Mouse (Mus musculus) kidney, adult 2 months (tissue): ENCODE measurements around the gene Gpr135. TPM values are rescaled to one million over a fixed set of nuclear protein-coding genes. Genes with fewer than 3 reads are reported as not detected.
"Not testable (repeated sequence)": the region's sequence is repeated elsewhere in the genome, so short reads cannot be mapped to it uniquely, and the experiment has no call there.

Experiments used
- DNase-seq: peaks from one replicate; pipeline ENCODE4 v3.0.0; 2021
- H3K27ac ChIP-seq: fragments of 200-500 bp; 2 replicates; pipeline ENCODE4 v1.5.1; 2012; ENCODE audit warnings: low read depth, low read length, control low read depth, inconsistent platforms; ENCODE audit not compliant: insufficient read depth
- H3K27me3 ChIP-seq: fragments of 200-500 bp; replicated peaks from 2 replicates; pipeline ENCODE4 v1.6.1; 2012; ENCODE audit warnings: mild to moderate bottlenecking, moderate library complexity, low read length, inconsistent platforms; ENCODE audit not compliant: control insufficient read depth, insufficient read depth
- H3K36me3 ChIP-seq: fragments of 200-500 bp; 2 replicates; pipeline ENCODE4 v1.6.1; 2012; ENCODE audit warnings: mild to moderate bottlenecking, moderate library complexity, low read length, inconsistent platforms; ENCODE audit not compliant: control insufficient read depth, insufficient read depth
- H3K4me1 ChIP-seq: fragments of 200-500 bp; 2 replicates; pipeline ENCODE4 v1.6.1; 2011; ENCODE audit warnings: low read length; ENCODE audit not compliant: control insufficient read depth, insufficient read depth
- H3K4me3 ChIP-seq: fragments of 200-500 bp; 2 replicates; pipeline ENCODE4 v1.5.1; 2011; ENCODE audit warnings: mild to moderate bottlenecking, low read depth, low read length, control low read depth; ENCODE audit not compliant: insufficient read depth
- CTCF ChIP-seq: fragments of 200-500 bp; conservative IDR thresholded peaks from 2 replicates; pipeline ENCODE4 v1.5.1; 2011; ENCODE audit warnings: low read depth, mild to moderate bottlenecking, control low read depth, low read length, moderate library complexity, mixed read lengths; ENCODE audit not compliant: insufficient read depth, insufficient read length
- POLR2A ChIP-seq: fragments of 200-500 bp; IDR thresholded peaks from one replicate; pipeline ENCODE4 v1.6.1; 2011; ENCODE audit warnings: low read depth, low read length, control low read depth
- WGBS: fragments of 180-500 bp; shearing (Covaris S2); methylation state at CpG from one replicate; pipeline ENCODE4 v1.1.7; 2018; 5-methylcytosine and 5-hydroxymethylcytosine counted together
- polyA plus RNA-seq: library from polyadenylated mRNA; depleted of rRNA; stranded (reverse); fragments of >200 nt; gene quantifications from 2 replicates; pipeline ENCODE4 v1.2.3, GENCODE M21; 2012

Gene Gpr135
- polyA plus RNA-seq, 1 experiment = 3.0 TPM

DNA sequence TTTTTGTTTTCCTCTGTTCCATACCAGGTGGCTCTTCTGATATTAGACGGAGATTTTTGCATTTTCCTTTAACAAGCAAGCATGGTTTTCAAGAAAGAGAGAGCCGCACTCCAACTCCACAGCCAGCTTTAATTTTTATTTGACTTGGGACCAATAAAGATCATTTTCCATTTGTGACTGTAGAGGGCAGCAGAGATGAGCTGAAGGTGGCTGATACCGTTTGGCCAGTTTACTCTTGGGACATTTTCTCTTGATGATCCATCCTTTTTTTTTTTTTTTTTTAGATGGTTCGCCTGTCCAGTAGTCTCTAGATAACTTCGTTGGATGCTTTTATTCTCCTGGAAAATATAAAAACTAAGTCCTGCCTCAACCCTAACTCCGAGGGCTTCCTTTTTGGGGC lies 17.6 kb downstream of the Gpr135 start:
- Histone ChIP-seq H3K4me3 (no peak overlapping the region), H3K27me3 (no peaks in the 10 kb centered on the region; the same call in 1 of the 2 replicates), H3K36me3 (no peaks in the 10 kb centered on the region), H3K4me1 (no peaks in the 10 kb centered on the region), H3K27ac (no peak overlapping the region)
- 0 out of 2 replicates have a peak, but pooled peaks have one; percentile 26 for TF ChIP-seq CTCF
- TF ChIP-seq POLR2A = no peak
- 38% methylated on average over 6 of the region's 6 CpGs for WGBS
- peak; percentile 37 for DNase-seq

DNA sequence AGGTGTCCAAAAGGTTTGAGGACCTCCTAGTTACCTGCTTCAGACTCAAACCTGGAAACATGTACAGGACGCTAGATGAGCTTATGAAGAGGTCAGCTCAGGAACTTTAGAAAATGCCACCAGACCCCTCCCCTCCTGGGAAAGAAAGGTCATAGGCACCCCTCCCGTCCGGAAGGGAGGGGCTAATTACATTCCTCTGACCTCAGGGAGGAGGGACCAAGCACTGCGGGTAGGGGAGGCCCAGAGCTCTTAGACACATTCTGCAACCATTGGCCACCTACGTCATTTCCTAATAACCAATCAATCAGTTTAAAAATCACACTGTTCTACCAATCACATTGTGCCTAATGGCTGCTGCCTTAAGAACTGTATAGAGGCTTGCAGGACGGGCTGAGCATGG lies 18.4 kb downstream of the Gpr135 start:
- TF ChIP-seq CTCF (no peak), POLR2A (no peak)
- Histone ChIP-seq H3K27ac (no peak overlapping the region), H3K4me3 (no peak overlapping the region), H3K27me3 (no peaks in the 10 kb centered on the region; the same call in 1 of the 2 replicates), H3K36me3 (no peaks in the 10 kb centered on the region), H3K4me1 (no peaks in the 10 kb centered on the region)
- WGBS = 74% methylated on average over 6 of the region's 6 CpGs
- DNase-seq = no peak

DNA sequence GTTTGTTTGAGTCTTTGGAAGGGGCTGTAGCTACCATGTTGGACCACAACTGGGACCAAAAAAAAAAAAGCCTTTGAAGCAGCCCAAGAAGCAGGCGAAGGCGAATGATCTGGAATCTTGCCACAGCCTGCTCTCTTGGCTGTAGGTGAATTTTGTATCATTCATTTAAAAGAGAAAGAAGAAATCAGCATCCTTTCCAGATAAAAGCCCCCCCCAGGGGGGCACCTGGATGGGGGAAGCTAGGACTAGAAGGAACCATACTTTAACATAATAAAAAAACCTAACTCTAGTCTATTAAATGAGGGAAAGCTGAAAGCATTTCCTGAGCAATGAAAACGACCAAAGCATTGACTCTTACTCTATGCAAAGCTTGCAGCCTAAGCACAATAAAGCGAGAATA lies 20.1 kb downstream of the Gpr135 start:
- Histone ChIP-seq H3K36me3 (no peaks in the 10 kb centered on the region), H3K27ac (no peak overlapping the region), H3K27me3 (no peaks in the 10 kb centered on the region; the same call in 1 of the 2 replicates), H3K4me1 (no peaks in the 10 kb centered on the region), H3K4me3 (no peak overlapping the region)
- TF ChIP-seq POLR2A = no peak
- TF ChIP-seq CTCF = no peak
- 85% methylated on average over 4 of the region's 4 CpGs for WGBS
- DNase-seq = no peak

DNA sequence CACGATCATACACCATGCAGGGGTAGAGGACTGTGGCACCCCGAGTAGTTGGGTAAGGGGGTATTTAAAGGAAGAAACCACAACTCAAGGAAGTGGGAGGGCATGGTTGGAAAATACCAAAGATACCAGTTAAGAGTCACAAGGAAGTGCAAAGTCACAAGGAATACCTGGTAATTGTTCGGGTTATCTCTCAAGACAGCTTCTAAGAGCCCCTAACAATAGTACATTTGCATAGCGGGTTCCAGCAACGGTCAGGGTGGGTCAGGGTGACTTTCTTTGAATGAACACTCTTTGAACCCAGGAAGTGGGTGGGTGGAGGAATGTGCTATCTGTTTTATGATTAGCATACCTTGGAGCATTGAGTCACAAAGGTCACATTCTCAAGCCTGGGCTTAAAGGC lies 20.8 kb downstream of the Gpr135 start:
- WGBS = 88% methylated on average over 5 of the region's 5 CpGs
- not testable (repeated sequence) for DNase-seq

DNA sequence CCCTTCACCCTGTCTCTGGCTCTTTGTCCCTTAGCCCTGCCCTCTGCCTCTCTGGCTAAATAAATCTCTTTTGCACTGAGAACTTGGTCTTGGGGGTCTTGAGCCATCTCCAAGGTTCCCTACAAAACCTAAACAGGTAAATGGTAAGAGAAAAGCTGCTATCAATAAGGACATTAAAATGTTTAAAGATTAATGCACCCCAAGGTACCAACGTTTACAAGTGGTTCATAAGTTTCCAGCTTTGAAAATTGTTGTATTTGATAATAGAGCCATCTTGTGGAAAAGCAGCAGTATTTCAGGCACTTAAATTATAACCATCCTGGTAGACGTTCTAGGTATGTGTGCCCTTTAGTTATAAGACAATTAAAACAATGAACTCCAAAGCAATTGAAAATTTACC lies 23.4 kb downstream of the Gpr135 start:
- no peak overlapping the region for H3K4me3 ChIP-seq
- no peak for TF ChIP-seq POLR2A
- TF ChIP-seq CTCF = peak; percentile 32
- 0% methylated on average over 2 of the region's 2 CpGs for WGBS
- H3K27me3 ChIP-seq = no peaks in the 10 kb centered on the region
- H3K36me3 ChIP-seq = no peaks in the 10 kb centered on the region
- no peak overlapping the region for H3K27ac ChIP-seq
- peak; percentile 25 for DNase-seq
- H3K4me1 ChIP-seq = no peaks in the 10 kb centered on the region

More for the DNA sequence above, 20.8 kb downstream of the Gpr135 start:
- not testable (repeated sequence) for H3K4me3 ChIP-seq, H3K4me1 ChIP-seq, H3K27me3 ChIP-seq, H3K27ac ChIP-seq, H3K36me3 ChIP-seq

DNA sequence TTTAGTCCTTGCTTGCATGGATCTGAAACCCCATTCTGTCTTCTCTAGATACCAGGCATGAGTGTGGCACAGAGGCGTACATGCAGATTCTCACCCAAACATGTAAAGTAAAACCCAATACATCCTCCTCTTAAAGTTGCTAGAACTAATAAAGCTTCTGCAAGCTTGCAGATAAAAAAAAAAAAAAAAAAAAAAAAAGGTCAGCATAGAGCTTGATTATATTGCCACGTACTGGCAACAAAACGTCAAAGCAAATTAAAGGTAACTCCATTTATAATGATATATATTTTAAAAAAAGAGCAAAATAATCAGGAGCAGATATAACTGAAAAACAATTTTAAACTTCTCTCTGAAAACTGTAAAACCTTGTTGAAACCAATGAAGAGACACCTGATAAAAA lies 29.7 kb downstream of the Gpr135 start:
- TF ChIP-seq CTCF (no peak), POLR2A (no peak)
- 91% methylated on average over 3 of the region's 3 CpGs for whole genome bisulfite sequencing
- H3K36me3 ChIP-seq = no peaks in the 10 kb centered on the region
- no peak overlapping the region for H3K27ac ChIP-seq
- H3K4me3 ChIP-seq = no peak overlapping the region
- H3K4me1 ChIP-seq = no peaks in the 10 kb centered on the region
- no peaks in the 10 kb centered on the region for H3K27me3 ChIP-seq
- no peak for DNase-seq

DNA sequence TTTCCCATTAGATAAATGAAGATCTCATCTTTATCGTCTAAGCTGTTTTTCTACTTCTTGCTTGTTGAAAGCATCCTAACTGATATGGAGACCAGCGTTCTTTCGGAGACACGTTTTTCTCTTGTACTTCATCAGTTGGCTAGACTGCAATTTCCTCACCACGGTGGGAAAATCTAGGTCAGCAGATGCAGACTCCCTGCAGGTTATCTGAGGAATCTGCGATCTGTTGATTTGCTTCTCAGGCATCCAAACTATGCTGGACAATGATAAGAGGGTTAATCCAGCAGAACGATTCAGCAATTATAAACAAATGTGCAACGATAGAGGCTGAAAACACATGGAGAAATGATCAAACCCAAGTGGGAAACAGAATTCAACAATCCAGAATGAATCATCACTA lies 31.4 kb downstream of the Gpr135 start:
- no peaks in the 10 kb centered on the region for H3K27me3 ChIP-seq
- H3K36me3 ChIP-seq = no peaks in the 10 kb centered on the region
- DNase-seq = no peak
- H3K27ac ChIP-seq = no peak overlapping the region
- 75% methylated on average over 8 of the region's 8 CpGs for WGBS
- TF ChIP-seq CTCF = no peak
- TF ChIP-seq POLR2A = no peak
- no peak overlapping the region for H3K4me3 ChIP-seq
- no peaks in the 10 kb centered on the region for H3K4me1 ChIP-seq

DNA sequence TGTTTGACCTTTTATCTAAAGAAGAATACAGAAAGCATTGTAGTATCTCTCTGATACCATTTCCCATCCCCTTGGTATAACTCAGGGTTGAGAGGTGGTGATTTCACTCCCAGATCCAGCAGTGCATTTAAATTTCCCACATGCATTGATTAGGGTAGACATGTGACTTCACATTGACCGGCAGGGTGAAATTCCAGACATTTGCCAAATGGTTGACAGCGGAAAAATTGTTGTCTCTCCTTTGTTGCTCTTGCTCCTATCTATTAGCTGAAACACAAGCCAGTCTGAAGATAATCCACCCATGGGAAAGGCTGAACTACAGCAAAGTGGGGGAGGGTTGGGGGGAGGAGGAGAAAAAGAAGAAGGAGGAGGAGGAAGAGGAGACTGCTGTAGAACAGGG lies 32.1 kb downstream of the Gpr135 start:
- Histone ChIP-seq H3K27ac (no peak overlapping the region), H3K4me1 (no peaks in the 10 kb centered on the region), H3K36me3 (no peaks in the 10 kb centered on the region), H3K4me3 (no peak overlapping the region), H3K27me3 (no peaks in the 10 kb centered on the region)
- WGBS = 70% methylated on average over 2 of the region's 2 CpGs
- no peak for DNase-seq
- no peak for TF ChIP-seq CTCF
- TF ChIP-seq POLR2A = no peak
